Mouse (Mus musculus) myocyte (in vitro differentiated cells): Measurements from ENCODE around the gene D8Ertd738e. TPM values are rescaled to one million over a fixed set of nuclear protein-coding genes. Genes with fewer than 3 reads are reported as not detected.

Experiments used
- H3K27me3 ChIP-seq: one replicate; pipeline ENCODE4 v1.6.1; 2011; ENCODE audit not compliant: control insufficient read depth, insufficient read depth, insufficient read length
- H3K36me3 ChIP-seq: one replicate; pipeline ENCODE4 v1.6.1; 2011; ENCODE audit not compliant: control insufficient read depth, insufficient read depth
- H3K4me2 ChIP-seq: one replicate; pipeline ENCODE4 v1.6.1; 2011; ENCODE audit warnings: low read depth, control low read depth
- H3K4me3 ChIP-seq: one replicate; pipeline ENCODE4 v1.5.1; 2011; ENCODE audit warnings: mild to moderate bottlenecking, control low read depth, moderate library complexity
- H3K79me2 ChIP-seq: one replicate; pipeline ENCODE4 v1.6.1; 2011; ENCODE audit not compliant: control insufficient read depth, insufficient read depth
- H3ac ChIP-seq: one replicate; pipeline ENCODE4 v1.6.1; 2011; ENCODE audit not compliant: control insufficient read depth, insufficient read length
- CEBPB ChIP-seq: IDR thresholded peaks from 2 replicates; pipeline ENCODE4 v1.6.1; 2011; ENCODE audit warnings: mild to moderate bottlenecking, moderate library complexity; ENCODE audit not compliant: poor library complexity, insufficient read depth, severe bottlenecking
- E2F4 ChIP-seq: IDR thresholded peaks from one replicate; pipeline ENCODE4 v1.6.1; 2011; ENCODE audit warnings: mild to moderate bottlenecking, control low read depth, moderate library complexity; ENCODE audit not compliant: insufficient read depth
- MAX ChIP-seq: IDR thresholded peaks from one replicate; pipeline ENCODE4 v1.6.1; 2011; ENCODE audit warnings: low read depth, mild to moderate bottlenecking, control low read depth
- MYOD1 ChIP-seq, 3 experiments: IDR thresholded peaks; one replicate each; pipeline ENCODE4 v1.6.1; 2011; ENCODE audit warnings: control low read depth in 2 of 3, low read depth in 2 of 3, mild to moderate bottlenecking in 2 of 3, moderate library complexity in 1 of 3; ENCODE audit not compliant: insufficient read length in 2 of 3, control insufficient read depth in 1 of 3
- MYOG ChIP-seq, 3 experiments: IDR thresholded peaks; one replicate each; pipeline ENCODE4 v1.6.1; 2011; ENCODE audit warnings: control low read depth in 2 of 3, low read depth in 2 of 3, mild to moderate bottlenecking in 2 of 3; ENCODE audit not compliant: insufficient read length in 2 of 3, control insufficient read depth in 1 of 3, insufficient read depth in 1 of 3
- POLR2A ChIP-seq: IDR thresholded peaks from one replicate; pipeline ENCODE4 v1.6.1; 2011; ENCODE audit warnings: low read depth, mild to moderate bottlenecking, control low read depth, moderate library complexity; ENCODE audit not compliant: insufficient read length
- POLR2AphosphoS2 ChIP-seq: IDR thresholded peaks from one replicate; pipeline ENCODE4 v1.6.1; 2011; ENCODE audit warnings: low read depth, control low read depth; ENCODE audit not compliant: insufficient read length
- REST ChIP-seq: IDR thresholded peaks from one replicate; pipeline ENCODE4 v1.6.1; 2011; ENCODE audit warnings: mild to moderate bottlenecking, control low read depth, moderate library complexity; ENCODE audit not compliant: insufficient read depth, insufficient read length
- SRF ChIP-seq: IDR thresholded peaks from one replicate; pipeline ENCODE4 v1.6.1; 2011; ENCODE audit warnings: low read depth; ENCODE audit not compliant: control insufficient read depth, insufficient read length
- TCF12 ChIP-seq: IDR thresholded peaks from one replicate; pipeline ENCODE4 v1.6.1; 2011; ENCODE audit warnings: mild to moderate bottlenecking, control low read depth; ENCODE audit not compliant: poor library complexity, insufficient read depth, severe bottlenecking
- TCF3 ChIP-seq: IDR thresholded peaks from one replicate; pipeline ENCODE4 v1.6.1; 2011; ENCODE audit warnings: low read depth, control low read depth; ENCODE audit not compliant: insufficient read length
- USF1 ChIP-seq: IDR thresholded peaks from one replicate; pipeline ENCODE4 v1.6.1; 2011; ENCODE audit warnings: low read depth, mild to moderate bottlenecking, control low read depth, moderate library complexity
- polyA plus RNA-seq: library from polyadenylated mRNA; unstranded; fragments of >200 nt; fragmentation: generic; extraction: Trizol; gene quantifications from one replicate; pipeline ENCODE4 v1.2.1, GENCODE M21; 2012; ENCODE audit warnings: missing spikeins

Gene D8Ertd738e
- polyA plus RNA-seq, 1 experiment = 232 TPM

GRCm38 (mm10) chr8:84201545-84202245 is 47.8 kb downstream of the D8Ertd738e start:
- peak overlapping the region; percentile 79 for H3K4me2 ChIP-seq
- peaks cover 12% of the 10 kb centered on the region for H3K36me3 ChIP-seq
- peak overlapping the region; percentile 77 for H3ac ChIP-seq
- peaks cover 53% of the 10 kb centered on the region for H3K79me2 ChIP-seq
- peak overlapping the region; percentile 82 for H3K4me3 ChIP-seq
- H3K27me3 ChIP-seq = no peaks in the 10 kb centered on the region
- no peak for TF ChIP-seq USF1
- no peak for TF ChIP-seq CEBPB
- TF ChIP-seq MYOD1 (IDR thresholded peaks at IDR 0.05; ENCODE audit: control insufficient read depth in 1 of 3, insufficient read length in 2 of 3, low read depth in 2 of 3) = no peak
- peak; percentile 77 for TF ChIP-seq POLR2A
- TF ChIP-seq E2F4 = no peak
- TF ChIP-seq MAX = no peak
- TF ChIP-seq TCF12 = no peak
- TF ChIP-seq REST = no peak
- TF ChIP-seq SRF = no peak
- TF ChIP-seq TCF3 = no peak
- peak in 1 of 3 experiments; percentile 28 for TF ChIP-seq MYOG (IDR thresholded peaks at IDR 0.05; ENCODE audit: control insufficient read depth in 1 of 3, insufficient read depth in 1 of 3, insufficient read length in 2 of 3, low read depth in 2 of 3)
- peak; percentile 94 for TF ChIP-seq POLR2AphosphoS2

- TF ChIP-seq CEBPB (no peak), TCF12 (no peak), MAX (no peak), POLR2A (peak; percentile 69), TCF3 (no peak), REST (no peak), SRF (no peak), POLR2AphosphoS2 (peak; percentile 59), MYOD1 (IDR thresholded peaks at IDR 0.05; ENCODE audit: control insufficient read depth in 1 of 3, insufficient read length in 2 of 3, low read depth in 2 of 3) (peak in 2 of 3 experiments; percentile 50 to 76), E2F4 (peak; percentile 29), USF1 (peak; percentile 16), MYOG (IDR thresholded peaks at IDR 0.05; ENCODE audit: control insufficient read depth in 1 of 3, insufficient read depth in 1 of 3, insufficient read length in 2 of 3, low read depth in 2 of 3) (peak in 2 of 3 experiments; percentile 54 to 74)
- peak overlapping the region; percentile 77 for H3ac ChIP-seq
- peak overlapping the region; percentile 82 for H3K4me3 ChIP-seq
- H3K27me3 ChIP-seq = no peaks in the 10 kb centered on the region
- H3K79me2 ChIP-seq = peaks cover 45% of the 10 kb centered on the region
- H3K36me3 ChIP-seq = peaks cover 6% of the 10 kb centered on the region
- H3K4me2 ChIP-seq = peak overlapping the region; percentile 83
Observed at GRCm38 (mm10) chr8:84200652-84201544, 48.6 kb downstream of the D8Ertd738e start.

GRCm38 (mm10) chr8:84200126-84200555 is 49.4 kb downstream of the D8Ertd738e start:
- Histone ChIP-seq H3K27me3 (no peaks in the 10 kb centered on the region), H3K36me3 (no peaks in the 10 kb centered on the region), H3ac (peak overlapping the region; percentile 77), H3K79me2 (peaks cover 38% of the 10 kb centered on the region), H3K4me3 (peak overlapping the region; percentile 82), H3K4me2 (peak overlapping the region; percentile 83)
- TF ChIP-seq MYOD1 (IDR thresholded peaks at IDR 0.05; ENCODE audit: control insufficient read depth in 1 of 3, insufficient read length in 2 of 3, low read depth in 2 of 3) (no peak), POLR2AphosphoS2 (no peak), TCF3 (no peak), CEBPB (no peak), MYOG (IDR thresholded peaks at IDR 0.05; ENCODE audit: control insufficient read depth in 1 of 3, insufficient read depth in 1 of 3, insufficient read length in 2 of 3, low read depth in 2 of 3) (no peak), MAX (no peak), REST (no peak), E2F4 (no peak), TCF12 (no peak), SRF (no peak), USF1 (no peak), POLR2A (no peak)

GRCm38 (mm10) chr8:84199348-84200125 is 50.0 kb downstream of the D8Ertd738e start:
- Histone ChIP-seq H3K4me2 (peak overlapping the region; percentile 89), H3K79me2 (peaks cover 32% of the 10 kb centered on the region), H3ac (no peak overlapping the region), H3K27me3 (no peaks in the 10 kb centered on the region), H3K36me3 (no peaks in the 10 kb centered on the region), H3K4me3 (peak overlapping the region; percentile 82)
- TF ChIP-seq USF1 = no peak
- TF ChIP-seq E2F4 = no peak
- no peak for TF ChIP-seq TCF3
- no peak for TF ChIP-seq TCF12
- TF ChIP-seq REST = no peak
- TF ChIP-seq MYOD1 (IDR thresholded peaks at IDR 0.05; ENCODE audit: control insufficient read depth in 1 of 3, insufficient read length in 2 of 3, low read depth in 2 of 3) = no peak
- TF ChIP-seq CEBPB = no peak
- no peak for TF ChIP-seq POLR2A
